Mouse (Mus musculus): Measurements from ENCODE around the gene Pdcd1lg2.

- TF ChIP-seq CTCF (IDR thresholded peaks at IDR 0.05; ENCODE audit: low read depth) (no peak), EP300 (optimal IDR thresholded peaks at IDR 0.05) (no peak)
These were observed 19.8 kb downstream of the Pdcd1lg2 start for GRCm38 (mm10) chr19:29430516-29430915.

Data from stomach, postnatal 0 days (tissue).